Mouse (Mus musculus) 416B (cell line): ENCODE results near the gene Emp1.

Experiments used
- DNase-seq: peaks from one replicate; pipeline ENCODE4 v3.0.0; 2011; ENCODE audit warnings: low read depth

Gene Emp1

DNA sequence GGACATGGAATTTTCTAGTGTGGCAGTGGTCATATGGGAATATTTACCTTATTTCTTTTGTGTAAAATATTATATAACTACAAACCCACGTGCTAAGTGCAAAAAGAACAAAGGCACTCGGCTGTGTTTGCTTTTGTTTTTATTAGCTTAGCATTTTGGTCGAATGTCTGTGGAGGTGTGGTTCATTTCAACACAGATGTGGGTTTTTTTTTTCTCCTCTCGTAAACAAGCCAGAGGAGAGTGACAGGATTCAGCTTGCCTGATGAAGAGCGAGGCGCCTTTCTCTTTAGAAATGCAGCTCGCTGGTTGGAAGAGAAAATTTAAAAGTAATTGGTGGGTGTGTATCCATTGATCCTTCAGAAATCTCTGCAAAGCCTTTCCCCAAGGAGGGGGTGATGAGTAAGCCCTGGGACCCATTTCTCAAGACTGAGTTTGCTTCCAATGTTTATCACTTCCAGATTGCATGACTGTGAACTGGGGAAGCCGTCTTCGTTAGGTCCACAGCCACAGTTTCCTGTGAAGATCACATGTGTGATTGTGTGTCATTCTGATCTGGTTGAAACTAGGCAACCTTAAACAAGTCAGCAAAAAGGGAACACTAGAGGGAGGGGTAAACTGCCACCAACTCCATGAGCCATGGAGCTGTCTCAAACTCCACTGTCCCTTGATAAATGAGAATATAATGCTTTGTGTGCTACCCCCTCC is 1.8 kb downstream of the Emp1 start:
- DNase-seq: peak; percentile 94

DNA sequence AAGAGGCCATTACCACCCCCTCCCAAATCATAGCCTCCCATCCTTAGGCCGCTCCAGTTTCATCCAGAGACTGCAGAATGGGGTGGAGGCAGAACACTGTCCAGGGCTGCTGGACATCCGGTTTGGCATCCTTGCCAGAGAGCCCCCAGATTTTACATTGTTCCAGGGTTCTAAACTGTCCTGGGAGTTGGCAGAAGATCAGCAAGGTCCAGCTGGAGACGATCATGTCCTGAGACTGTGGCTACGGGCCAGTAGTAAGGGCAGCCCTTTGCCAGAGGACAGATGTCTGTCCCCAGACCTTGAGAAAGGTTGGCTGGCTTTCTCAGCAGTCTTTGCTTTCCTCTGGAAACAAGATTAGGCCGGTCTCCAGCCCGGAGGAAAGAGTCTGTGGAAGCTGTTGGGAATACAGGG is 2.6 kb downstream of the Emp1 start:
- no peak for DNase-seq

DNA sequence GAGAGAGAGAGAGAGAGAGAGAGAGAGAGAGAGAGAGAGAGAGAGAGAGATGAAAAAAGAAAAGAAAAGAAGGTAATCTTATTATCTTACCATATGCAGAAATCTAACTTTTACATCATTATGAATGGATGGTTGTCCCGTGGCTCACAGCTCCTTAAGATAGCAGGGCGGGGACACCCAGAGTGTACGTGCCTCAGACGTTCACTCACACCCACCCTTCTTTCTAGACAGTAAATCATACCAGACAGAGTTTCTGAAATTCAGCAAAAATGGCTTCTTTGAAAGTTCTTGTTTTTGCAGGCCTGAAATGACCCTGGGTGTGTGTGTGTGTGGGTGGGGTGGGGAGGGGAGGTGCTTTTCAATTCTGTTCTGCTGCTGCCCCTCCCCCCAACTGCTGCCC is 3.3 kb downstream of the Emp1 start:
- no peak for DNase-seq

DNA sequence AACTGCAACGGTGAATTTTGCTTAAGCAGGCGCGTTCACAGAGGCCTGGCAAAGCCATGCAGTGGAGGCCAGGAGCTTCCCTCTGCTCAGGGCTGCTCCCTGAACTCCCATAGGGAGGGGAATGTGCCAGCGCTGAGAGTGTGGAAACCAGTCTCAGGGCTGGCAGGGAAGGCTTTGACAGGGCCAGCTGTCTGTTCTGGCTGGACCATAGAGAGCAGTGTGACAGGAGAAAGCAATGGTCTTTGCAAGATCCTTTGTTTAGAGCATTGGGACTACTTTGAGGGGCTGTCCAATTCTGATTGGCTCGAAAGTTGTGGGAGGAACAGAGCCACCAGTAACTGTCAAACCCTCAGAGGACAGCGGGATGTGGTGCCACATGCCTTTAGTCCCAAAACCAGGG is 5.9 kb downstream of the Emp1 start:
- no peak for DNase-seq

DNA sequence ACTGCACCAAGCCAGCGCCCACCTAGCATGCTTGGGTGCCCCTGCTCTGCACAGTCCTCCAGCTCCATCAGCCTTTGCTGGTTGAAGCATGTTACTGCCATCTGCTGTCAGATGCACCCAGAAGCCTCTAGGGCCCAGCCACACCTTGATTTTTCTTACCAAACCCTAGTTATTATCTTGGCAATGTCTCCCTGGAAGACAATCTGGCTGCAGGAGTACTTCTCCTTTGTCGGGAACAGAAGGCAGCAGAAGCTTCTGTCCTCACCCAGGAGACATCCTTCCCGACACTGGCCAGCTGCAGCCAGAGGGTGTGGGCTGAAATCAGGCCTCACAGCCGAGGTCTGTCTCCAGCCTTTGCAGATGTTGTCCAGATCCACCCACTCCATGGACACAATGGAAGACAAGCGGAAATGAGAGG is 7.2 kb downstream of the Emp1 start:
- peak; percentile 59 for DNase-seq

DNA sequence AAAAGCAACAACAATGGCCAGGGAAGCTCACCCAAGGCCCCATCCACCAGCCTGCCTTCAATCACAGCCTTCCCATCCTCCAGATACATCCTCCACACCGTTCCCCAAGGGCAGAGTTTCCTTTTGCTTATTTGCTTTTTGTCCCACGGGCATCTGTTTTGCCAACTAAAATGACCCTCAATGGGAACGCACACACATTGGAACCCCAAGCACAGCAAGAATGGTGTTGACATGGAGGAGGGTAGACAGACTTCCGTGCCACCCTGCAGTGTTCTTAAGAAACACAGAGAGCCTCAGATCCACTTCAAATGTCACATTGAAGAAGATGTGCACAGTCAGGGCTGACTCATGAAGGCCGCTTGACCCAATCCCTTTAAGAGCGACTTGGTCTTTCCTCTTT is 8.6 kb downstream of the Emp1 start:
- DNase-seq: no peak

DNA sequence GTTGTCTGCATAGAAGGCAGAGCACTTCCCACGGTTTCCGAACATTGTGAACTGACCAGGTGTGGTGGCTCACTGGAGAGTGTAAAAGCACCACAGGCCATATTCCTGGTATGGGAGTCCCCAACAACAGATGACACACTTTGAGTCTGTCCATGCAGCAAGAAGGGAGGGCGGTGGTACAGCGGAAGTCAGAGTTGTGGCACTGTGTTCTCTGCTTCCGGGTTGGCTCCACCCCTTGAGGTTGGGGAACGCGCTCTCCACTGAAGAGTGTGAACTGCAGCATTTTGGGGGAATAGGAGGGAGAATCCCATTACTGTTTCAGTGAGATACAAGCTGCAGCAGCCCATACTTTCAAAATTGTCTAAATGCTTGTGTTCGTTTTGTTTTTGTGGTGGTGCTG is 11.0 kb downstream of the Emp1 start:
- no peak for DNase-seq

DNA sequence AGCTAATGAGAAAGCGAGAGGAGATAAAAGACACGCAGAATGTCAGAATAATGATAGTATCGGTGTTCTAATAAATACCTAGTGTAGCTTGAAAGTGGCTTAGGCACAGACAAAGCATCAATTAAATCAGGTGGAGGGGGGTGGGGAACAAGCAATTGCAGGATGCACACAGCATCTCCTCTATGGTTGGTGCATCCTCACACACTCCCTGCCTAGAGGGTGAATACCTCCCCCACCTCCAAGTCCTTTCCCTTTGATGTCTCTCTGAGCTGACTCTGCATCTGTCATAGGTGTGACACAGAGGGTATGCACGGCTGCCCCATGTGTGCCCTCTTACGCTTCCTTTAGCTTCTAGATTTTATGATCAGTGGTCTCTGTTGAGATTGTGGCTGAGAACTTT is 13.5 kb downstream of the Emp1 start:
- DNase-seq: no peak

DNA sequence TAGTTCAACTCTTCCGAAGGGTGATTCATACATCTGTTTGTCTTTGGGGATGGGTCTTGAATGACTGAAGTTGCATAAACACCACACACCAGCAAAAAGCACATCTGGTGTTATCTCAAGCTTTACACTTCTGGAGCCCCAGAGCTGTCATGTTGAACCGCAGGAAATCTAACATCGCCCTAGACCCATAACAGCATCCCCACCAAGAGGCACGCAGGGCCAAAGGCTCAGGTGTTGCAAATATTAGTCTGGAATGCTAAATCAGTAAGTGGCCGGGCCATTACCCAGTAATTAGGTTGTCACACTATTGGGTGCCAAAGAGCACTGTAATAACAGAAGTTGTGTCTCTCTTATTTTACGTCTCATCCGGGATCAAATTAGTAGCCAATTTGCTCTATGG is 13.9 kb downstream of the Emp1 start:
- DNase-seq: no peak

DNA sequence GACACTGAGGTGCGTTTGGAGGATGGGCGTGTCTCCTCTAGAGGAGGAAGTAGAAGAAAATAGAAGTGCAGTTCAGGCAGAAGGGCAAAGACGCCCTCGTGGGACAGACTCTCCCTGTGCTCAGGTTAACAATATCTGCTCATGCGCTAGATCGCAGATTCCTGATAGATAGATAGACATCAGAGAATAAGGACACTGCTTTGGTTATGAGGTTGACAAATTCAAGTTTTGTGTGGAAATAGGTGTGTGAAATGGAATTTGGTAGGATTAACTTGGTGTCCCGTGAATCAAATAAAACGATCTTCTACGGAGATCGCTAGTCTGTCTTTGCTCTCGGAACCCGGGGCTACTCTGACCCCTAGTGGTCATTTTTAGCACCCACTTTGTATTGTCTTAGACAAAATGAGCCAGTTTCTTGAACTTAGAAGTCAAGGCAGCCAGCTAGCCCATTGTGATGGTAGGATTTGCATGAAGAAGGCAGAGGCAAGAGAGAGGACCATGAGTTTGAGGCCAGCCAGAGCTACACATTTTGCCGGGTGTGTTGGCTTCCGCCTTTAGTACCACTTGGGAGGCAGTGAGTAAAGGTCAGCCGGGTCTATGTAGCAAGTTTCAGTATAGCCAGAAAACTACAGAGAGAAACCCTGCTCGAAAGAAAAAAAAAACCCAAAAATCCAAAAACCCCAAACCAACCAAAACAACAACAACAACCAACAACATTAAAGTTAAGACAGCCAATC is 15.4 kb downstream of the Emp1 start:
- peak; percentile 79 for DNase-seq

DNA sequence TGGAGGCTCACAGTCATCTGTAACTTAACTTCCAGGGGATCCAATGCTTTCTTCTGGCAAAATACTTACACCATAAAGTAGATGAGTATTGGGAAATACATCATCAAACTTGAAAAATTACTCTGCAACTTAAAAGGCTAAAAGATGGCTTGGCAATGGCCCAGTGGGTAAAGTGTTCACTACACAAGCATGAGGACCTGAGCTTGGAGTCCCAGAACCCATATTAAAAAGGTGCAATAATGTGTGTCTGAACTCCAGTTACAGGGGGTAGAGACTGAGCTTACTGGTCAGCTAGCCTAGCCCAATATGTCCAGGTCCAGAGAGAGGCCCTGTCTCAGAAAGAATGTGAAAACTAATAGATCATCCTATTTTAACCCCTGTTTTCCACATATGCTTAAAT is 21.6 kb downstream of the Emp1 start:
- DNase-seq: no peak

DNA sequence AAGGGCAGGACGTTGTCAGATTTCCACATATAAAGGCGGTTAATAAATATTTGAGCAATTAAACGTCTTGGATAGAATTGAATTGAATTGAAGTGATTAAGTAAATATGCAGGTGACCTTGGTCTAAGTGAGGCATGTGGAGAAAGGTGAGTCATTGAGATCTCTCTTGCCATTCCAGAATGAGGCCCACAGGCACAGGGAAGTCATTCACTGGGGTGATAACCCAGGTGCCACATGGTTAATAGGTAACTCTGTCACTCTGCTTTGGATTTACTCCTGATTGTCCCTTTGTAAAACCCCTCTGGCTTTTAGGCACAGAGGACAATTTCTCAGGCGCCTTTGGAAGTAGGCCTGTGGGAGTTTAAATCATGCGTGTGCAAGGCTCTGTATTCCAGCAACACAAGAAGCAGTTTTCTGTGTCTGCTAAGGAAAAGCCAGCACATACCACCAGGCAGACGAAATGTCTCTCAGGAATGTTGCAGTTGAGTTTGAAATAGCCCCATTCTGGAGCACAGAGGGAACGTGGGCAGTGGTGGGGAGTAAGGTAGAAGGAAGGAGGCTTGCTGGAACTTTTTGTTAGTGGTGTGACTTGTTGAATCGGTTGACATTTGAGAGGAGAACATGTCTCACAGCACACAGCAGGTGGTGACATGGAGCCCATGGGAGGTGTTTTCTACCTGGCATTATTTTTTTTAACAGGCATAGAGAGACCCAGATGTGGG is 23.6 kb downstream of the Emp1 start:
- DNase-seq: no peak

DNA sequence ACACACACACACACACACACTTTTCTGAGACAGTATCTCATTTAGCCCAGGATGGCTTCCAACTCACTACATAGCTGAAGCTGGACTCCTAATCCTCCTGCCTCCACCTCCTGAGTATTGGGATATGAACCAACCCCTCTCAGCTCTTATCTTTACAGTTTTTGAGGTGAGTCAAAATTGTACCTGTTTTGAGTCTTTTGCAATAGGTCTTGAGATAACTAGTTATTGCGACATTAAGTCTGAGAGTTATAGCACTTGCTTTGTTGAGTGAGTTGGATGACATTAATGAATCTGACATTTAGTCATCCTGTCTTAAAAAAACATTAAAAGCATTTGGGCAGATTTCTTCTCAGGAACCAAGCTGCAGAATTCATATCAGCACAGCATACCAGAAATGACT is 25.3 kb downstream of the Emp1 start:
- DNase-seq: no peak

DNA sequence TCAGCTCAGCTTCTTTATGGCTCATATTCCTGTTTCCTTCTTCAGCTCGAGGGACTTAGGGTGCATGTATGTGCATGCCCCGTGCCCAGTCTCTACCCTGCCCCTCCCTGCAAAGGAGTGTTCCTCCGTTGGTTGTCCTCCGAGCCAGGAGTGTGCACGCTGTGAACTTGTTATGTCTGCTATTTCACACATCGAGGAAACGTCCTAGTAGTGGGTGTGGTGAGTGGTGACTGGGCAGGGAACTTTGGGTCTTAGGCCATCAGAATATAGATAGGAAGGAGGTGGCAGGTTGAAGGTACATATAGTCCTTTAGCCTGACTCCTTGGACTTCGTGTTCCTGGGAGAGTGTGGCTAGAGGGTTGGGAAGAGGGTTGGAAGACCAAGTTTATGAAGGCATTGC is 26.4 kb downstream of the Emp1 start:
- no peak for DNase-seq

DNA sequence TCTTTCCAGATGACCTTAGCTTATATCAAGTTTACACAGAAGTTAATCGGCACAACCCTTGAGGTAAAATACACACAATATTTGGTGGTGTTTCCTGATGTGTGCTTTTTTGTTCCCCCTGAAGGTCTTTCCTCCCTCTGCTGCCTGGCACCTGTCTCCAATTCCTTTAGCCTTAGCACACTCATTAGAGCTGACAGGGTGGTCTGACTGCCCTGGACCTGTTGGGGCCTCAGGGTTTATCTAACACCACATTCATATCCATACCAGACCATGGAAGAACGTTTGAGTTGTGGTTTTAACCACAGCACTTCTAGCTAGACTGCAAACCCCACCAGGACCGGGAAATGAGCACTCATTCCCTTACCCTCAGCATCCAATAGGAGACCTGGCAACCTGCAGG is 28.1 kb downstream of the Emp1 start:
- peak; percentile 75 for DNase-seq

DNA sequence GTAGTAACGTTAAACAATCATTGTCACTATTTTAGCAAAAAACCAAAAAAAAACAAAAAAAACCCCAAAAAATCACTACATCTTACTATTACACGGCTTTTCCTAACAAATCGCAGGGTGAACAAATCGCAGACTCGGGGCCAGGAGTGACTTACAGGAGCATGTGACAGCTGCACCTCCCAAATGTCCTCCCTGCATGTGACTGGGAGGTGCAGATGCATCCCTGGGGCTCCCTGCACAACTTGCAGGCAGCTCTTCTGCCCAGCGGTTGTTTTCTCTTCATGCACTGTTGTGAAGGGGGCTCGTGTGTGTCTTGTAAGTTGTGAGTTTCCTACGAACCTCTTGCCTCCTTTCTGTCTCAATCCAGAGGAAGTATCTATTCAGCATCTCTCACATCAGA is 33.0 kb downstream of the Emp1 start:
- DNase-seq: no peak

DNA sequence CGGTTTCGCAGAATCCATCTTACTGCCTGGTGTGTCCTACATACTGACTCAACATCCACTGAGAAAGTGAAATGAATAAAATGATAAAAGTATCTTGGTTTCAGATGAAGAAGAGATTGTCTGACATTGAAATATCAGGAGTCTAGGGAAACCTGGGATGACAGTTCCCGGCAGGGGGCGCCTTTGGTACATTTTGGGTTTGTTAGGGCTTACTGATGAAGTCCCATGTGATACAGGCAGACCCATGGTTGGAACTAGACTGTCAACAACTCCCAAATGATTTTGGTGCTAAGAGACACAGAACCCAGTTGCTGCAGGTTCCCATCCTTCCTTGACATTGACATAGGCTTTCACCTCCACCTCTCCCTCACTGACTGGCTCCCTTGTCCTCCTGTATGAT is 34.7 kb downstream of the Emp1 start:
- DNase-seq: peak; percentile 52

DNA sequence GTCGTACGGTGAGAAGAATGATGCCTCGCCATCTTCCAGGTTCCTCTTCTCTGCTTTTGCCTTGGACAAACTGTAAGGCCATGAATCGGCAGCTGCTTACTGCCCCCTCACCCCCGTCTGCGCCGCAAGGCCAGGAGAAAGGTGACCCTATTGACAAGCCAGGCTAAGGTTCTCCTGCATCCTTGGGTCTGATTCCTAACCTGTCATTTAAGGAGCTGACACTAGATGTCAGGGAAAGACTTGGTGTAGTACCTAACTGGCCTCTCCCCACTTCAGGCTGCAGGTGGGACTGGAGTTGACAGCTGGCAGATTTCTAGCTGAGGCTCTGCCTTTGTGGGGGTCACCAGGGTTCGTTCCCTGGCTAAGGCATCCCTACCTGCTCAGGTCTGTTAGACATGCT is 35.4 kb downstream of the Emp1 start:
- no peak for DNase-seq

DNA sequence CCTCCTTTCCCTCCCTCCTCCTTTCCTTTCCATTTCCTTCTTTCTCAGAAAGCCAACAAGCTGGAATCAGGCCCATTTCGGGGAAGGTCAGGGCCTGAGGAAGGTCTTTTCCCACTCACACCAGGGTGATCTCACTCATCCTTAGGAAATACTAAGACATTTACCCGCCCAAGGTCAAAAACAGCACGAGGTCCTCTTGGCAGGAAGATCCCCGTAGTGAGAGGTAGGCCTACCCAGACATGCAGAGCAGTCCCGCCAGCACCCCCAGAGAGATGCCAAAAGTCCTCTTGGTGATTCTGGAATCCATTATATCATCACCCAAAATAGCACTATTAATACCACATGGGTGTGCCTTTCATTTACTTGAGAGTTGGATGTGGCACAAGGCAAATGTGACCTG is 36.5 kb downstream of the Emp1 start:
- DNase-seq: no peak

DNA sequence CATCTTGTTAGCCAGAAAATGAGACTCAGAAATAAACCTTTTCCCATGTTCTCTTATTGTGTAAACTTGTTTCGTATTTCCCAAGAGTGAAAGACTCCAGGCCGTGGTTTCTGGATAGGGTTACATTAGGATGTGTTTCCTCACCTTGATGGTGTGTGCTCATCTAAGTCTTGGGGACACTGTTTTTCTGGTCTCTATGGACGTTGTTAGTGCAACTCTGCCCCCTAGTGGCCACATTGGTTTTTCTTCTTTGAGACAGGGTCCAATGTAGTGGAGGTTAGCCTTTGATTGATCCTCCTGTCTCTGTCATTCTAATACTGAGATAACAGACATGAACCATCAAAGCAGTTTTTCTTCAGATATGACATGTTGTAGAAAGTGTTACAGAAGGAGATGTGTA is 38.0 kb downstream of the Emp1 start:
- peak; percentile 61 for DNase-seq

DNA sequence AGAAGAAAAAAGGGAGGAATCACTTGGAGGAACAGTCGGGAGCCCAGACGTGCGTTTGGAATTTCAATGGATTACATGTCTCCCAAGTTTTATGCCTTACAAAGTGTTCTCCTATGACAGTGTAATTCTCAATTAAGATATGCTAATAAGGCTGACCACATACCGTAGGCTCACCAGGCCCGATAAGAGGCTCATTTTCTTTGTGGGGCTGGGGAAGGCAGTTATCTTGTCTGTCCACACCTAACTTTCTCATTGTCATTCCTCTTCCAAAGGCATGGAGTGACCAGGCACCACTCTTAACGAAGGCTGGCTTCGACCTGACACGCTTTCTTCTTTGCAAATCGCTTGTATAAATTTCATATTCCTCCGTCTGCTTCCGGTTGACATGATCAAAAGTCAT is 42.7 kb downstream of the Emp1 start:
- DNase-seq: no peak

DNA sequence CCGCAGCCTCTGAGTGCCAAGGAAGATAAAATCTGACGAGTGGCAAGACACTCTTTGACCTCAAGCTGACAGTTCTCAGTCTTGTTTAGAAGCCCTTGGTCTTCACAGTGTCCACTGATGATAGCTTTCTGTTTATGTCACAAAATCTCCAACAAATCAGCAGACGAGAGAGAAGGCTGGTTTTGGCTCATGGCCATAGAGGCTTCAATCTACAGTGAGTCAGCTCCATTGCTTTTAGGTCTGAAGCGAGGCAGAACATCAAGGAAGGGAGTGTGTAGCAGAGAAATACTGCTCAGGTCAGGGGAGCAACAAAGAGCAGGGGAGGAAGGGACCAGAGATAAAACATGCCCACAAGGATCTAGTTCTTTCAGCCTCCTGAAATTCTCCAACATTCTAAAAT is 45.0 kb downstream of the Emp1 start:
- DNase-seq: peak; percentile 29

DNA sequence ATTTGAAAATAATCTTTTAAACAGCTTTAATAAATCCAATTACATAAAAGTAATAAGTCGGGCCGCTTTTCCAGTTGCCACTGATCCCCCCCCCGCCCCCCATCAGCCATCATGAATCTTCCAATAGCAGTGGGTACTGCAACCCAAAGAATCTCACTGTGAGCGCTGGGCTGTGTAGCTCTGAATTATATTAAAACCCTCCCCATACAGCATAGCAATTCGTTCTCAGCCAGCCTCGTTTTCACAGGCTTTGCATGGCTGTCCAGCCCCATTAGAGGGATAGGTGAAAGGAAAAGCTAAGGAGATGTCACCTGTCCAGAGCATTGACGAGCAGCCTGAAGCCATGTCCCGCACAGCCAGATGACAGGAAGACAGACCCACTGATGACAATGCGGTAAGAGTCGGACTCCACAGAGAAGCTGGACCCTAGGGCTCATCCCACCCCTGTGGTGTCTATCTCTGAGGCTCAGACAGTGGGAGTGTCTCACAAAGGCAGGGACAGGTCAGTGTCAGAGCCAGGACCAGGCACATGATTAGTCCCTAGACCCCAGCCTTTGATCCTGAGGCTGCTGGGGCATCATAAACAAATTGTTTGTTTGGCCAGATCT is 49.5 kb downstream of the Emp1 start:
- DNase-seq: no peak
